In genomic region chr4:126742976-126743375, GRCm38 (mm10) we compare ENCODE assay signal across 22 mouse cellular contexts. TPM values are rescaled to one million over a fixed set of nuclear protein-coding genes. Genes with fewer than 3 reads are reported as not detected.
"Had no signal": no experiment of that assay in that cellular context is flagged by ENCODE, and none has a peak within 500 bp of the region (broad histone marks: within the 10 kb centered on the region; RNA-seq: fewer than 3 reads in every experiment).

No protein-coding gene starts in this region.

- H3K9me3 ChIP-seq: midbrain, embryonic 10.5 days; midbrain, embryonic 12.5 days; neural tube, embryonic 13.5 days; neural tube, embryonic 15.5 days had no signal

- DNase-seq: lung, adult 18-20 months; lung, embryonic 14.5 days; lung, postnatal 10 days; lung, postnatal 4 days; right cerebral cortex, adult 18-20 months; right cerebral cortex, postnatal 4 days; spleen, adult 18-20 months; thymus, adult 18-20 months; thymus, postnatal 14 days; thymus, postnatal 36 days had no signal

- H3K9ac ChIP-seq: lung, embryonic 14.5 days; midbrain, embryonic 12.5 days; neural tube, embryonic 13.5 days; neural tube, embryonic 15.5 days had no signal

- H3K4me2 ChIP-seq: lung, embryonic 14.5 days; midbrain, embryonic 12.5 days; neural tube, embryonic 13.5 days; neural tube, embryonic 15.5 days had no signal

- H3K4me3 ChIP-seq: midbrain, embryonic 10.5 days; midbrain, embryonic 12.5 days; myocyte; neural tube, embryonic 13.5 days; neural tube, embryonic 15.5 days had no signal

- H3K27ac ChIP-seq: midbrain, embryonic 10.5 days; midbrain, embryonic 12.5 days; neural tube, embryonic 13.5 days; neural tube, embryonic 15.5 days had no signal

- ATAC-seq: midbrain, embryonic 16.5 days had no signal

RNA-seq across cellular contexts. Expression of gene Tfap2e, which starts 6.9 kb away (rescaled TPM):
- total RNA-seq: megakaryocyte, adult 5-6 weeks; megakaryocyte-erythroid progenitor cell, adult 5-6 weeks had no signal
- polyA plus RNA-seq: lung, embryonic 14.5 days; small intestine, adult 2 months; stomach, embryonic 14.5 days; stomach, embryonic 16.5 days; thymus, postnatal 0 days had no signal
